Mouse (Mus musculus): Measurements from ENCODE around the gene Wdr24.

Gene Wdr24

GRCm38 (mm10) chr17:25823452-25823851, at the start of gene Wdr24:
Gene Wdr24, plus strand, starts transcription at chr17:25823627.
- in situ Hi-C loops (cut with MboI, MseI) = no loop called here

GRCm38 (mm10) chr17:25775318-25776062, 47.9 kb upstream of the Wdr24 start:
- in situ Hi-C loops (cut with MboI, MseI) = no loop called here

GRCm38 (mm10) chr17:25777948-25778347, 45.5 kb upstream of the Wdr24 start:
- in situ Hi-C loops (cut with MboI, MseI) = no loop called here

GRCm38 (mm10) chr17:25781339-25781738, 42.1 kb upstream of the Wdr24 start:
- in situ Hi-C loops (cut with MboI, MseI) = no loop called here

GRCm38 (mm10) chr17:25783086-25783485, 40.3 kb upstream of the Wdr24 start:
- in situ Hi-C loops (cut with MboI, MseI) = no loop called here

- in situ Hi-C loops (cut with MboI, MseI) = no loop called here
These were observed 39.4 kb upstream of the Wdr24 start for GRCm38 (mm10) chr17:25783861-25784574.

- in situ Hi-C loops (cut with MboI, MseI) = no loop called here
These were observed 38.1 kb upstream of the Wdr24 start, which contains the start of gene Haghl for GRCm38 (mm10) chr17:25785281-25785745. Gene Haghl, minus strand, starts transcription at chr17:25785673.

GRCm38 (mm10) chr17:25786280-25786679, 37.1 kb upstream of the Wdr24 start, which contains the start of gene Ccdc78:
Gene Ccdc78, plus strand, starts transcription at chr17:25786580.
- in situ Hi-C loops (cut with MboI, MseI) = no loop called here

- in situ Hi-C loops (cut with MboI, MseI) = no loop called here
These were observed 36.5 kb upstream of the Wdr24 start for GRCm38 (mm10) chr17:25786781-25787504.

- in situ Hi-C loops (cut with MboI, MseI) = loop anchor here (10.0 kb wide), 1 partner anchor 217 kb away; the partner anchor contains the start of genes Lmf1 and Sox8
These were observed 32.0 kb upstream of the Wdr24 start for GRCm38 (mm10) chr17:25791320-25791842.

GRCm38 (mm10) chr17:25791843-25792527, 31.4 kb upstream of the Wdr24 start:
- in situ Hi-C loops (cut with MboI, MseI) = loop anchor here (10.0 kb wide), 1 partner anchor 217 kb away; the partner anchor contains the start of genes Lmf1 and Sox8

- in situ Hi-C loops (cut with MboI, MseI) = loop anchor here (10.0 kb wide), 1 partner anchor 218 kb away; the partner anchor contains the start of genes Lmf1 and Sox8
These were observed 30.8 kb upstream of the Wdr24 start, which contains the start of gene Fam173a for GRCm38 (mm10) chr17:25792615-25793014. Gene Fam173a, minus strand, starts transcription at chr17:25792901.

GRCm38 (mm10) chr17:25794197-25794596, 29.2 kb upstream of the Wdr24 start:
- in situ Hi-C loops (cut with MboI, MseI) = loop anchor here (10.0 kb wide), 1 partner anchor 219 kb away; the partner anchor contains the start of genes Lmf1 and Sox8

GRCm38 (mm10) chr17:25794998-25795397, 28.4 kb upstream of the Wdr24 start:
- in situ Hi-C loops (cut with MboI, MseI) = loop anchor here (10.0 kb wide), 1 partner anchor 220 kb away; the partner anchor contains the start of genes Lmf1 and Sox8

- in situ Hi-C loops (cut with MboI, MseI) = loop anchor here (10.0 kb wide), 1 partner anchor 221 kb away; the partner anchor contains the start of genes Lmf1 and Sox8
These were observed 27.8 kb upstream of the Wdr24 start, which contains the start of gene AC134908.4 for GRCm38 (mm10) chr17:25795609-25796092. Gene AC134908.4, minus strand, starts transcription at chr17:25795659.

GRCm38 (mm10) chr17:25796211-25796771, 27.1 kb upstream of the Wdr24 start:
- in situ Hi-C loops (cut with MboI, MseI) = loop anchor here (10.0 kb wide), 1 partner anchor 221 kb away; the partner anchor contains the start of genes Lmf1 and Sox8

- in situ Hi-C loops (cut with MboI, MseI) = loop anchor here (10.0 kb wide), 1 partner anchor 222 kb away; the partner anchor contains the start of genes Lmf1 and Sox8
These were observed 26.5 kb upstream of the Wdr24 start, which contains the start of gene Metrn for GRCm38 (mm10) chr17:25796951-25797369. Gene Metrn, minus strand, starts transcription at chr17:25797136.

GRCm38 (mm10) chr17:25801029-25801428, 22.4 kb upstream of the Wdr24 start:
- in situ Hi-C loops (cut with MboI, MseI) = loop anchor here (5.0 kb wide), 2 partner anchors 34 to 64 kb away; partner anchors contain the start of gene Mslnl

- in situ Hi-C loops (cut with MboI, MseI) = loop anchor here (5.0 kb wide), 2 partner anchors 36 to 66 kb away; partner anchors contain the start of gene Mslnl
These were observed 20.5 kb upstream of the Wdr24 start for GRCm38 (mm10) chr17:25802825-25803517.

Data from regulatory T cell (primary cell).